Comparison of ENCODE assay signal across 9 mouse cellular contexts in the genomic region with DNA sequence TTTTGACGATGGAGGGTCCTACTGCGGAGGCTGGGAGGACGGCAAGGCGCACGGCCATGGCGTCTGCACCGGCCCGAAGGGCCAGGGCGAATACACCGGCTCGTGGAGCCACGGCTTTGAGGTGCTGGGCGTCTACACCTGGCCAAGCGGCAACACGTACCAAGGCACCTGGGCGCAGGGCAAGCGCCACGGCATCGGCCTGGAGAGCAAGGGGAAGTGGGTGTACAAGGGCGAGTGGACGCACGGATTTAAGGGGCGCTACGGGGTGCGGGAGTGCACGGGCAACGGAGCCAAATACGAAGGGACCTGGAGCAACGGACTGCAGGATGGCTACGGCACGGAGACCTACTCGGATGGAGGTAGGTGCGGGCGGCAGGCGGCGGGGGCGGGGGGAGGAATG. TPM values are rescaled to one million over a fixed set of nuclear protein-coding genes. Genes with fewer than 3 reads are reported as not detected.
A peak's percentile ranks its signal among the peaks of the same experiment; 100 is the strongest.
DNase-seq lines count a peak whose midpoint lies in the region; ATAC-seq lines count a peak whose summit lies in the region.
"Had no signal": no experiment of that assay in that cellular context is flagged by ENCODE, and none has a peak within 500 bp of the region (broad histone marks: within the 10 kb centered on the region; RNA-seq: fewer than 3 reads in every experiment).

No protein-coding gene starts in this region.

- DNase-seq in embryo, embryonic 10.5 days (ENCODE audit: low spot score): peak; percentile 14
- DNase-seq in embryo, embryonic 10 days (ENCODE audit: low spot score): no peak
- DNase-seq in right cerebral cortex, adult 18-20 months: peak; percentile 34
- no peak for DNase-seq in right cerebral cortex, postnatal 4 days
- no peak for DNase-seq in gastrocnemius, postnatal 36 days
- DNase-seq in ovary, adult 18-20 months (ENCODE audit: low spot score): no peak
- no peak for DNase-seq in layer of hippocampus, adult 11-12 months (ENCODE audit: low spot score)

- H3K27ac ChIP-seq in limb, embryonic 12.5 days: no peak overlapping the region

- no peaks in the 10 kb centered on the region for H3K36me3 ChIP-seq in limb, embryonic 12.5 days

- peak overlapping the region; percentile 85 for H3K4me2 ChIP-seq in limb, embryonic 12.5 days

- no peak overlapping the region for H3K9ac ChIP-seq in limb, embryonic 12.5 days (replicated peaks)

- ATAC-seq in limb, embryonic 12.5 days (ENCODE audit: insufficient number of reproducible peaks, insufficient read depth, low FRiP score, low TSS enrichment, low read depth): no peak

- peaks cover 81% of the 10 kb centered on the region for H3K27me3 ChIP-seq in limb, embryonic 12.5 days

- H3K4me3 ChIP-seq in limb, embryonic 12.5 days (replicated peaks): peak overlapping the region; percentile 53

- WGBS in limb, embryonic 12.5 days: under 1% methylated on average over 37 of the region's 37 CpGs

- intact Hi-C loops in gastrocnemius, postnatal 36 days (cut with DNase I): no loop called here

- H3K9me3 ChIP-seq in limb, embryonic 12.5 days: peaks cover 8% of the 10 kb centered on the region; the same call in 1 of the 2 replicates

- H3K4me1 ChIP-seq in limb, embryonic 12.5 days (replicated peaks): peaks cover 18% of the 10 kb centered on the region

RNA-seq across cellular contexts. Expression of gene Jph3, which starts 1.2 kb away (rescaled TPM):
- polyA plus RNA-seq in limb, embryonic 12.5 days (2016; fragmentation: Nextera tagmentation; extraction: Ambion mirVana): 0.86 and 1.2 TPM in 2 replicates
- total RNA-seq in gastrocnemius, postnatal 36 days (2021): not detected
- total RNA-seq: common myeloid progenitor, adult 5-6 weeks had no signal

Comparison
In these comparisons a context has a peak if more than half of its experiments do, and no peak if none do; other contexts are left out.
1. DNase-seq: peak in embryo, embryonic 10.5 days (single experiment) and right cerebral cortex, adult 18-20 months (single experiment); none in embryo, embryonic 10 days (single experiment), right cerebral cortex, postnatal 4 days (single experiment), gastrocnemius, postnatal 36 days (0 of 2), ovary, adult 18-20 months (single experiment) and layer of hippocampus, adult 11-12 months (single experiment).